Mouse (Mus musculus): Measurements from ENCODE around the gene Fam72a.
"Not testable (repeated sequence)": the region's sequence is repeated elsewhere in the genome, so short reads cannot be mapped to it uniquely, and the experiment has no call there.

The Fam72a gene

GRCm38 (mm10) chr1:131526371-131527270, 1.1 kb upstream of the Fam72a start:
- DNase-seq (ENCODE audit: extremely low read depth, low read depth, low spot score), result no peak

- no peak for DNase-seq (ENCODE audit: extremely low read depth, low read depth, low spot score)
Observed at GRCm38 (mm10) chr1:131528081-131528507, 391 bp downstream of the Fam72a start.

- no peak for DNase-seq (ENCODE audit: extremely low read depth, low read depth, low spot score)
Observed at GRCm38 (mm10) chr1:131528561-131529166, 961 bp downstream of the Fam72a start.

- DNase-seq (ENCODE audit: extremely low read depth, low read depth, low spot score), result no peak
Observed at GRCm38 (mm10) chr1:131539771-131540170, 12.1 kb downstream of the Fam72a start.

GRCm38 (mm10) chr1:131540795-131541194, 13.1 kb downstream of the Fam72a start:
- no peak for DNase-seq (ENCODE audit: extremely low read depth, low read depth, low spot score)

GRCm38 (mm10) chr1:131541431-131541830, 13.7 kb downstream of the Fam72a start:
- DNase-seq (ENCODE audit: extremely low read depth, low read depth, low spot score), result no peak

GRCm38 (mm10) chr1:131541903-131542302, 14.2 kb downstream of the Fam72a start:
- DNase-seq (ENCODE audit: extremely low read depth, low read depth, low spot score), result no peak

GRCm38 (mm10) chr1:131543886-131544565, 16.3 kb downstream of the Fam72a start:
- DNase-seq (ENCODE audit: extremely low read depth, low read depth, low spot score), result no peak

GRCm38 (mm10) chr1:131546798-131547690, 19.3 kb downstream of the Fam72a start:
- DNase-seq (ENCODE audit: extremely low read depth, low read depth, low spot score), result no peak

- DNase-seq (ENCODE audit: extremely low read depth, low read depth, low spot score), result no peak
Observed at GRCm38 (mm10) chr1:131548494-131549365, 21.0 kb downstream of the Fam72a start.

- no peak for DNase-seq (ENCODE audit: extremely low read depth, low read depth, low spot score)
Observed at GRCm38 (mm10) chr1:131551956-131552355, 24.3 kb downstream of the Fam72a start.

- DNase-seq (ENCODE audit: extremely low read depth, low read depth, low spot score), result no peak
Observed at GRCm38 (mm10) chr1:131553428-131553827, 25.7 kb downstream of the Fam72a start.

- DNase-seq (ENCODE audit: extremely low read depth, low read depth, low spot score), result no peak
Observed at GRCm38 (mm10) chr1:131555042-131555812, 27.5 kb downstream of the Fam72a start.

- DNase-seq (ENCODE audit: extremely low read depth, low read depth, low spot score), result no peak
Observed at GRCm38 (mm10) chr1:131560500-131560899, 32.8 kb downstream of the Fam72a start.

GRCm38 (mm10) chr1:131562081-131562480, 34.4 kb downstream of the Fam72a start:
- DNase-seq (ENCODE audit: extremely low read depth, low read depth, low spot score), result no peak

- not testable (repeated sequence) for DNase-seq (ENCODE audit: extremely low read depth, low read depth, low spot score)
Observed at GRCm38 (mm10) chr1:131566056-131566455, 38.4 kb downstream of the Fam72a start.

- DNase-seq (ENCODE audit: extremely low read depth, low read depth, low spot score), result peak; percentile 55
Observed at GRCm38 (mm10) chr1:131569721-131570120, 42.0 kb downstream of the Fam72a start.

- no peak for DNase-seq (ENCODE audit: extremely low read depth, low read depth, low spot score)
Observed at GRCm38 (mm10) chr1:131570391-131570790, 42.7 kb downstream of the Fam72a start.

GRCm38 (mm10) chr1:131573721-131574120, 46.0 kb downstream of the Fam72a start:
- no peak for DNase-seq (ENCODE audit: extremely low read depth, low read depth, low spot score)
